Mouse (Mus musculus): ENCODE measurements at regions not wholly inside any gene's neighbourhood (a gene's known extent, or its start where the extent isn't known, plus 50 kb on each side); places are given as distances from the start of the nearest gene placed in this dataset.
A peak's percentile ranks its signal among the peaks of the same experiment; 100 is the strongest.

DNA sequence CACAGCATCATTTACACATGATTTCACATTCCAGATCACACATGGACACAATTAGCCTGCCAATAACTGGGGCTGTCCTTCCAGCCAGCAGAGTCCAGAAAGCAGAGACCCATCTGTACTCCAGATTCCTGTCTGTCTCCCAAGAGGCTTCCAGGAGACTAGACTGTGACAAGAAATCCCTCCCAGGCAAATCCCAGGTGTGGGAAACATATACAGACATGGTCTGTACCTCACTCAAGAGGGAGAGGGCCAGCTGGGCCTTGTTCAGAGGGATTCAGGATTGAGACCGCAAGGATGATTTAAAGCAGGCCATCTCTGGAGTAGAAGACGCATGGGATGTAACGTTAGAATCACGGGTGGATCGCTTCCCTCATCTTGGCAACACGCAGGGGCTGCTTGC lies 182.7 kb upstream of the Prr30 start:
- Histone ChIP-seq H3K4me3 (ENCODE audit: low read depth, low read length) (no peak overlapping the region), H3K4me2 (ENCODE audit: low read depth, low read length, severe bottlenecking) (no peak overlapping the region), H3K27ac (ENCODE audit: low read depth, low read length) (no peak overlapping the region), H3K27me3 (ENCODE audit: control insufficient read depth, insufficient read depth, low read length) (no peaks in the 10 kb centered on the region; the same call in 1 of the 2 replicates), H3K4me1 (replicated peaks; ENCODE audit: control insufficient read depth, insufficient read depth, low read length) (no peaks in the 10 kb centered on the region), H3K9ac (ENCODE audit: low read length) (no peak overlapping the region), H3K36me3 (ENCODE audit: control insufficient read depth, insufficient read depth, low read length) (no peaks in the 10 kb centered on the region), H3K9me3 (ENCODE audit: control insufficient read depth, low read length) (no peaks in the 10 kb centered on the region)
- ATAC-seq (replicated peaks; ENCODE audit: low FRiP score) (no peak), DNase-seq (ENCODE audit: low spot score) (no peak)
- 79% methylated on average over 6 of the region's 6 CpGs for WGBS

GRCm38 (mm10) chr14:101381943-101382342 lies 181.8 kb upstream of the Prr30 start:
- no peak overlapping the region for H3K4me2 ChIP-seq (ENCODE audit: low read depth, low read length, severe bottlenecking)
- H3K27me3 ChIP-seq (ENCODE audit: control insufficient read depth, insufficient read depth, low read length): no peaks in the 10 kb centered on the region; the same call in 1 of the 2 replicates
- H3K36me3 ChIP-seq (ENCODE audit: control insufficient read depth, insufficient read depth, low read length): no peaks in the 10 kb centered on the region
- no peak for DNase-seq (ENCODE audit: low spot score)
- H3K9ac ChIP-seq (ENCODE audit: low read length): no peak overlapping the region
- WGBS: 85% methylated on average over 2 of the region's 2 CpGs
- ATAC-seq (replicated peaks; ENCODE audit: low FRiP score): no peak
- H3K4me1 ChIP-seq (replicated peaks; ENCODE audit: control insufficient read depth, insufficient read depth, low read length): no peaks in the 10 kb centered on the region
- H3K4me3 ChIP-seq (ENCODE audit: low read depth, low read length): no peak overlapping the region
- H3K27ac ChIP-seq (ENCODE audit: low read depth, low read length): no peak overlapping the region
- H3K9me3 ChIP-seq (ENCODE audit: control insufficient read depth, low read length): no peaks in the 10 kb centered on the region

DNA sequence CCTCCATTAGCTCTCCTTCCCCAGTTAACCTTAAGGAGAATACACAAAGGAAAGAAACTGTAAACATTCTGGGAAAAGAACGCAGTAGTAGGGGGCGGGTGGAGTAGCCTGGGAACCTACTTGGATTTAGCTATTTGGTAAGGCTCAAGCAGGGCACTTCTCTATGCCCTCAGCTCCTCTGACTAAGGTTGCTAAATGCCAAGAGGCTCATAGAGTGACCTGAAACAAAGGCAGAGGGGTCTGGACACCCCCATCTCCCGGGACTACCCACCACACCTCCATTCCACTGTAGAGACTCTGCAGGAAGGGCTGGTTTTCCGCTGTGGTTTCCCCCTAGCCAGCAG lies 179.5 kb upstream of the Prr30 start:
- H3K9me3 ChIP-seq (ENCODE audit: control insufficient read depth, low read length): no peaks in the 10 kb centered on the region
- H3K36me3 ChIP-seq (ENCODE audit: control insufficient read depth, insufficient read depth, low read length): no peaks in the 10 kb centered on the region
- H3K4me3 ChIP-seq (ENCODE audit: low read depth, low read length): no peak overlapping the region
- H3K9ac ChIP-seq (ENCODE audit: low read length): no peak overlapping the region; the same call in 1 of the 2 replicates
- ATAC-seq (replicated peaks; ENCODE audit: low FRiP score) (peak; percentile 14; the same call in 1 of the 2 replicates), DNase-seq (ENCODE audit: low spot score) (no peak)
- H3K27ac ChIP-seq (ENCODE audit: low read depth, low read length): no peak overlapping the region
- H3K4me1 ChIP-seq (replicated peaks; ENCODE audit: control insufficient read depth, insufficient read depth, low read length): no peaks in the 10 kb centered on the region
- 54% methylated on average over 4 of the region's 4 CpGs for WGBS
- no peaks in the 10 kb centered on the region; the same call in 1 of the 2 replicates for H3K27me3 ChIP-seq (ENCODE audit: control insufficient read depth, insufficient read depth, low read length)
- H3K4me2 ChIP-seq (ENCODE audit: low read depth, low read length, severe bottlenecking): peak overlapping the region; percentile 51; the same call in 1 of the 2 replicates

DNA sequence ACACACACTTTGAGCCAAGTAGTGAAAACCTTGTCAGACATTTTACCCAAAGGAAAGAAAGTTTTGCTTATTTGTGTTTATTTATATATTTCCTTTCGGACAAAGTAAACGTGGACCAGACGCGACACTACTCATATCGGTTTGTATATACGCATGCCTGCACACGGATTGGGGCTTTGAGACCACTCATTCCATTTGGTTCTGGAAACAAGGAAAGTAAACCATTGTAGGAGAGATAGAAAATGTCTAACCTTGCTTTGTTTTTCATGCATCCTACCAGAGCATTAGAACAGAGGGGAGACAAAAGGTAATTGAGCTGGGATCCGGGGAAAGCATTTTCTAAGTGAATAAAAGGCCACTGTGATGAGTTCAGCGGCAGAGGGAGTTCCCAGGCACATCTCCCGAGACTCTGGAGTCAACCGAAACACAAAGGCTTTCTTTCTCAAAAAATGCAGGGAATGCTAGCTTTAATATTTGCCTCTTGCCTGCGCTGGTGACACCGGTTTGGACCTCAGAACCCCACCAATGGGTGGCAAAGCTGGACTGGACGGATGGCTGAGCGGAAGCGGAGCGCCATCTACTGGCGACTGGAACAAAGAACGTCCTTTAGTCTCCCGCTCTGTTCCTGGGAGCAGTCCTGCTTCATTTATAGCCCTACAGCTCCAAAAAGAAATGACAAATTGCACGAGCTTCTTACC lies 179.0 kb upstream of the Prr30 start:
- H3K4me3 ChIP-seq (ENCODE audit: low read depth, low read length): peak overlapping the region; percentile 21
- H3K9ac ChIP-seq (ENCODE audit: low read length): peak overlapping the region; percentile 60
- 25% methylated on average over 21 of the region's 21 CpGs for WGBS
- ATAC-seq (replicated peaks; ENCODE audit: low FRiP score): peak; percentile 91
- no peaks in the 10 kb centered on the region; the same call in 1 of the 2 replicates for H3K27me3 ChIP-seq (ENCODE audit: control insufficient read depth, insufficient read depth, low read length)
- no peak overlapping the region for H3K27ac ChIP-seq (ENCODE audit: low read depth, low read length)
- DNase-seq (ENCODE audit: low spot score): peak; percentile 87
- H3K9me3 ChIP-seq (ENCODE audit: control insufficient read depth, low read length): no peaks in the 10 kb centered on the region
- H3K4me2 ChIP-seq (ENCODE audit: low read depth, low read length, severe bottlenecking): peak overlapping the region; percentile 51
- H3K36me3 ChIP-seq (ENCODE audit: control insufficient read depth, insufficient read depth, low read length): no peaks in the 10 kb centered on the region
- no peaks in the 10 kb centered on the region for H3K4me1 ChIP-seq (replicated peaks; ENCODE audit: control insufficient read depth, insufficient read depth, low read length)

GRCm38 (mm10) chr14:101378545-101378944 lies 178.4 kb upstream of the Prr30 start:
- ATAC-seq (replicated peaks; ENCODE audit: low FRiP score): peak; percentile 40; the same call in 1 of the 2 replicates
- no peaks in the 10 kb centered on the region for H3K36me3 ChIP-seq (ENCODE audit: control insufficient read depth, insufficient read depth, low read length)
- H3K9ac ChIP-seq (ENCODE audit: low read length): no peak overlapping the region
- WGBS: 66% methylated on average over 8 of the region's 8 CpGs
- no peaks in the 10 kb centered on the region for H3K9me3 ChIP-seq (ENCODE audit: control insufficient read depth, low read length)
- H3K4me3 ChIP-seq (ENCODE audit: low read depth, low read length): no peak overlapping the region
- no peak overlapping the region for H3K4me2 ChIP-seq (ENCODE audit: low read depth, low read length, severe bottlenecking)
- no peak overlapping the region for H3K27ac ChIP-seq (ENCODE audit: low read depth, low read length)
- no peaks in the 10 kb centered on the region; the same call in 1 of the 2 replicates for H3K27me3 ChIP-seq (ENCODE audit: control insufficient read depth, insufficient read depth, low read length)
- DNase-seq (ENCODE audit: low spot score): no peak
- no peaks in the 10 kb centered on the region for H3K4me1 ChIP-seq (replicated peaks; ENCODE audit: control insufficient read depth, insufficient read depth, low read length)

DNA sequence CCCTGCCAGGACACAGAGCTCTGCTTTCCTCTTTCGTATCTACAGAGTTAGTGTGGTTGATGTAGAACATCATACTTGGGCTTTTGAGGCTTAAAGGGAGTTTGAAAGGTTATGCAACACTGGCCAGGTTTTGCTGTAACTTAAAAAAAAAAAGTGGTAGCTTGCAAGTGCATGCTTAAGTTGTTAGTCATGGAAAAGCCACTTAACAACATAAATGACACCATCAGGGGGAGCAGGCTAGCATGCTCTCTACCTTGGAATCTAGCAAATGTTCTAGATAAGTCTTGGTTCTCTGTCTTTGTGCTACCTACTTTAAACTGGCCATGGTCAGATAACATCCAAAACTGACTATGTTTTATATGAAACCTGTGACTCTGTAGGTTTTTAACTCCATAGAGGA lies 176.6 kb upstream of the Prr30 start:
- H3K9ac ChIP-seq (ENCODE audit: low read length): no peak overlapping the region
- H3K4me1 ChIP-seq (replicated peaks; ENCODE audit: control insufficient read depth, insufficient read depth, low read length): no peaks in the 10 kb centered on the region
- 97% methylated on average over 1 of the region's 1 CpGs for WGBS
- H3K9me3 ChIP-seq (ENCODE audit: control insufficient read depth, low read length): no peaks in the 10 kb centered on the region
- no peak overlapping the region for H3K4me2 ChIP-seq (ENCODE audit: low read depth, low read length, severe bottlenecking)
- no peaks in the 10 kb centered on the region; the same call in 1 of the 2 replicates for H3K27me3 ChIP-seq (ENCODE audit: control insufficient read depth, insufficient read depth, low read length)
- ATAC-seq (replicated peaks; ENCODE audit: low FRiP score) (no peak), DNase-seq (ENCODE audit: low spot score) (no peak)
- no peak overlapping the region for H3K27ac ChIP-seq (ENCODE audit: low read depth, low read length)
- no peak overlapping the region for H3K4me3 ChIP-seq (ENCODE audit: low read depth, low read length)
- H3K36me3 ChIP-seq (ENCODE audit: control insufficient read depth, insufficient read depth, low read length): no peaks in the 10 kb centered on the region

DNA sequence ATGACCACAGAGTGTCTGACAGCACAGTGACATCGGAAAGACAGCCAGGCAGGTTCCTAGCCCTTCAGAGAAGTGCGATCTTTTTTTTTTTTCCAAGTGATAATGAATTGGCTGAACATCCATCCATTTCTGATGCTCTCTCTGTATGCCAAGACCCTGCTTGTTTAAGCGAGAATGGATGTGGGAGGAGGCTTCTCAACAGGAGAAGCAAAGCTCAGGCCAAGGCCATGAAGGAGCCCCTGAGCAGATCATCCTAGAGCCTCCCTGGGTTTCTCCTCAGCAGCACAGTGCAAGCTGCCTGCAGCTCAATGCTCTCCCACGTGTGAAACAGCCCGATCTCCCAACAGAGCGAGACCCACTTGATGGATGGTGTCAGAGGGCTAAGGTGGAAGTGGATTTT lies 175.7 kb upstream of the Prr30 start:
- no peaks in the 10 kb centered on the region for H3K9me3 ChIP-seq (ENCODE audit: control insufficient read depth, low read length)
- DNase-seq (ENCODE audit: low spot score): no peak
- H3K36me3 ChIP-seq (ENCODE audit: control insufficient read depth, insufficient read depth, low read length): no peaks in the 10 kb centered on the region
- WGBS: 67% methylated on average over 6 of the region's 6 CpGs
- H3K4me2 ChIP-seq (ENCODE audit: low read depth, low read length, severe bottlenecking): no peak overlapping the region
- H3K4me1 ChIP-seq (replicated peaks; ENCODE audit: control insufficient read depth, insufficient read depth, low read length): no peaks in the 10 kb centered on the region
- no peak for ATAC-seq (replicated peaks; ENCODE audit: low FRiP score)
- H3K27me3 ChIP-seq (ENCODE audit: control insufficient read depth, insufficient read depth, low read length): no peaks in the 10 kb centered on the region; the same call in 1 of the 2 replicates
- no peak overlapping the region for H3K9ac ChIP-seq (ENCODE audit: low read length)
- no peak overlapping the region for H3K4me3 ChIP-seq (ENCODE audit: low read depth, low read length)
- H3K27ac ChIP-seq (ENCODE audit: low read depth, low read length): no peak overlapping the region

DNA sequence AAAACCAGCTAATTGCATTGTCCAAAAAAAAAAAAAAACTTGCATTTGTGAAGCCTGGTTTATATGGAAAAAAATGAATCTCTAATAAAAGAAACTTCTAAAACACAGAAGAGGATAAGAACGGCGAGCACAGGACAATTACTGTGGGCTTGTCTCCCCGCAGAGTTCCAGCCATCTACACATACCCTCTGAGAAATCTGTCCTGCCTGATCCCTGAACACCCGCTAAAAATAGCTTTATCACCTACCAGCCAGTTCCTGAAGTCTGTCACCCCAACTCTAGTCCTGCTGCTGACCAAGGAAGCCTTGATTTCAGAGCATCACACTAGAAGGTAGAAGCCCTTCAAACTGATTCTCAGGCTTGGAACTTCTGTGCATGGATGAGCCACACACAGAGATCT lies 173.7 kb upstream of the Prr30 start:
- Histone ChIP-seq H3K4me2 (ENCODE audit: low read depth, low read length, severe bottlenecking) (no peak overlapping the region), H3K36me3 (ENCODE audit: control insufficient read depth, insufficient read depth, low read length) (no peaks in the 10 kb centered on the region), H3K4me1 (replicated peaks; ENCODE audit: control insufficient read depth, insufficient read depth, low read length) (no peaks in the 10 kb centered on the region), H3K27ac (ENCODE audit: low read depth, low read length) (no peak overlapping the region), H3K9ac (ENCODE audit: low read length) (no peak overlapping the region), H3K4me3 (ENCODE audit: low read depth, low read length) (no peak overlapping the region), H3K27me3 (ENCODE audit: control insufficient read depth, insufficient read depth, low read length) (no peaks in the 10 kb centered on the region), H3K9me3 (ENCODE audit: control insufficient read depth, low read length) (no peaks in the 10 kb centered on the region)
- DNase-seq (ENCODE audit: low spot score) (no peak), ATAC-seq (replicated peaks; ENCODE audit: low FRiP score) (no peak)
- 90% methylated on average over 4 of the region's 4 CpGs for WGBS

GRCm38 (mm10) chr14:101359860-101360259 lies 159.7 kb upstream of the Prr30 start:
- no peak for DNase-seq (ENCODE audit: low spot score)
- Histone ChIP-seq H3K4me2 (ENCODE audit: low read depth, low read length, severe bottlenecking) (no peak overlapping the region), H3K4me3 (ENCODE audit: low read depth, low read length) (no peak overlapping the region), H3K4me1 (replicated peaks; ENCODE audit: control insufficient read depth, insufficient read depth, low read length) (no peaks in the 10 kb centered on the region), H3K27ac (ENCODE audit: low read depth, low read length) (no peak overlapping the region), H3K9ac (ENCODE audit: low read length) (no peak overlapping the region), H3K36me3 (ENCODE audit: control insufficient read depth, insufficient read depth, low read length) (no peaks in the 10 kb centered on the region), H3K9me3 (ENCODE audit: control insufficient read depth, low read length) (no peaks in the 10 kb centered on the region), H3K27me3 (ENCODE audit: control insufficient read depth, insufficient read depth, low read length) (no peaks in the 10 kb centered on the region)
- no peak for ATAC-seq (replicated peaks; ENCODE audit: low FRiP score)
- WGBS: 70% methylated on average over 2 of the region's 2 CpGs
